Comparison of ENCODE assay signal across 9 mouse cellular contexts in the genomic region with DNA sequence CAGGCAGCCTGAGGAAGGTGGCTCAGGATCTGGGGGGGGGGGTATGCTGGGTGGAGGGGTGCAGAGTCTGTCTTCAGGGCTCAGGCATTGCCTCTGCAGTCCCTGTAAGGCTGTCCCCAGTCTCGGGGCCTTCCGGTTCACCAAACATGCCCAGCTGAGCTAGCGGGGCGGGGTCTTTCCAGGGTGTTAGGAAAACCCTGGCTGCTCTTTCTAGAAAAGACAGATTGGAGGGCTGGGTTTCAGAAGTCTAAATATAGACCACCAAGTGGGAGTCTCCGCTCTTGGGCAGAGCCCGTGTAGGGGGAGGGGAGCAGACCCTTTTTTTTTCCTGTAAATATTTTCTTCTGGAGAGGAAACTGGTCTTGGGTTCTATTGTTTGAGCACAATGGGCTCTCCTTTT. TPM values are rescaled to one million over a fixed set of nuclear protein-coding genes. Genes with fewer than 3 reads are reported as not detected.
A peak's percentile ranks its signal among the peaks of the same experiment; 100 is the strongest.
DNase-seq lines count a peak whose midpoint lies in the region; ATAC-seq lines count a peak whose summit lies in the region.
"Had no signal": no experiment of that assay in that cellular context is flagged by ENCODE, and none has a peak within 500 bp of the region (broad histone marks: within the 10 kb centered on the region; RNA-seq: fewer than 3 reads in every experiment).

No protein-coding gene starts in this region.

- H3K27me3 ChIP-seq in forebrain, embryonic 11.5 days (ENCODE audit: control insufficient read depth, insufficient read depth, low read length) = peaks cover 4% of the 10 kb centered on the region; the same call in 1 of the 2 replicates
- H3K27me3 ChIP-seq in hindbrain, embryonic 12.5 days = no peaks in the 10 kb centered on the region
- no peaks in the 10 kb centered on the region for H3K27me3 ChIP-seq in neural tube, embryonic 13.5 days

- intact Hi-C loops in left cerebral cortex, postnatal 25 days (cut with DNase I) = loop anchor here (2.0 kb wide), 1 partner anchor 31 kb away; the partner anchor contains the start of gene Fam129b

- H3K9ac ChIP-seq in forebrain, embryonic 11.5 days (ENCODE audit: low read length) = no peak overlapping the region
- no peak overlapping the region for H3K9ac ChIP-seq in hindbrain, embryonic 12.5 days
- H3K9ac ChIP-seq in neural tube, embryonic 13.5 days = peak overlapping the region; percentile 31; the same call in 1 of the 2 replicates

- H3K36me3 ChIP-seq in forebrain, embryonic 11.5 days (ENCODE audit: control insufficient read depth, insufficient read depth, low read length) = no peaks in the 10 kb centered on the region; the same call in 1 of the 2 replicates
- peaks cover 24% of the 10 kb centered on the region for H3K36me3 ChIP-seq in hindbrain, embryonic 12.5 days
- peaks cover 30% of the 10 kb centered on the region for H3K36me3 ChIP-seq in neural tube, embryonic 13.5 days

- DNase-seq in left cerebral cortex, postnatal 25 days (ENCODE audit: low spot score in 2 of 2) = peak; percentile 34 to 65
- DNase-seq in left cerebral cortex, adult 8-10 months (ENCODE audit: low spot score in 2 of 2) = no peak
- peak; percentile 81 for DNase-seq in forebrain, embryonic 11.5 days (ENCODE audit: low spot score)
- DNase-seq in liver = peak; percentile 53
- DNase-seq in cerebellum, adult 11 months = no peak
- DNase-seq in adipocyte (ENCODE audit: low spot score) = no peak

- 1% methylated on average over 6 of the region's 6 CpGs for WGBS in forebrain, embryonic 11.5 days
- WGBS in hindbrain, embryonic 12.5 days = 4% methylated on average over 6 of the region's 6 CpGs
- 3% methylated on average over 6 of the region's 6 CpGs for WGBS in neural tube, embryonic 13.5 days

- peak; percentile 69 for ATAC-seq in forebrain, embryonic 11.5 days (replicated peaks; ENCODE audit: low FRiP score)
- ATAC-seq in hindbrain, embryonic 12.5 days (ENCODE audit: low FRiP score) = no peak; the same call in 1 of the 2 replicates
- ATAC-seq in neural tube, embryonic 13.5 days (ENCODE audit: low read depth) = 0 out of 2 replicates have a peak, but pooled peaks have one; percentile 42

- no peaks in the 10 kb centered on the region for H3K9me3 ChIP-seq in forebrain, embryonic 11.5 days (ENCODE audit: control insufficient read depth, low read length)
- H3K9me3 ChIP-seq in hindbrain, embryonic 12.5 days (replicated peaks) = no peaks in the 10 kb centered on the region
- H3K9me3 ChIP-seq in neural tube, embryonic 13.5 days = no peaks in the 10 kb centered on the region
- H3K9me3 ChIP-seq: megakaryocyte, embryonic 14.5 days had no signal

- peaks cover 17% of the 10 kb centered on the region for H3K4me1 ChIP-seq in forebrain, embryonic 11.5 days (replicated peaks; ENCODE audit: control insufficient read depth, insufficient read depth, low read length)
- H3K4me1 ChIP-seq in hindbrain, embryonic 12.5 days = peaks cover 28% of the 10 kb centered on the region
- peaks cover 35% of the 10 kb centered on the region for H3K4me1 ChIP-seq in neural tube, embryonic 13.5 days (replicated peaks)

- no peak overlapping the region for H3K4me2 ChIP-seq in forebrain, embryonic 11.5 days (ENCODE audit: low read depth, low read length, severe bottlenecking)
- H3K4me2 ChIP-seq in hindbrain, embryonic 12.5 days (replicated peaks) = no peak overlapping the region
- 0 out of 2 replicates have a peak overlapping the region, but pooled peaks have one; percentile 11 for H3K4me2 ChIP-seq in neural tube, embryonic 13.5 days

- H3K4me3 ChIP-seq in forebrain, embryonic 11.5 days (ENCODE audit: low read depth, low read length) = no peak overlapping the region
- no peak overlapping the region for H3K4me3 ChIP-seq in hindbrain, embryonic 12.5 days
- no peak overlapping the region for H3K4me3 ChIP-seq in neural tube, embryonic 13.5 days
- H3K4me3 ChIP-seq: megakaryocyte, embryonic 14.5 days had no signal

- 0 out of 2 replicates have a peak overlapping the region, but pooled peaks have one; percentile 42 for H3K27ac ChIP-seq in forebrain, embryonic 11.5 days (ENCODE audit: low read depth, low read length)
- peak overlapping the region; percentile 74 for H3K27ac ChIP-seq in hindbrain, embryonic 12.5 days
- H3K27ac ChIP-seq in neural tube, embryonic 13.5 days (replicated peaks) = peak overlapping the region; percentile 67

RNA-seq across cellular contexts. Expression of gene Fam129b, which starts 32.4 kb away (rescaled TPM):
- total RNA-seq in left cerebral cortex, postnatal 25 days (2021) = 10 to 100 TPM; 20.8 to 24.6 TPM
- total RNA-seq in left cerebral cortex, adult 8-10 months (2022) = 10 to 100 TPM; 24.7 to 31.8 (median 28.4) TPM
- 13.8 and 15.4 TPM in 2 replicates for polyA plus RNA-seq in forebrain, embryonic 11.5 days (2014; fragmentation: Nextera tagmentation; extraction: Ambion mirVana)
- polyA plus RNA-seq in hindbrain, embryonic 12.5 days (2016; fragmentation: Nextera tagmentation; extraction: Ambion mirVana) = 42.2 and 43.8 TPM in 2 replicates
- polyA plus RNA-seq in neural tube, embryonic 13.5 days (2015; fragmentation: Nextera tagmentation; extraction: Ambion mirVana) = 35.9 and 37.3 TPM in 2 replicates

RNA-seq across cellular contexts. Expression of gene Rpl12, which starts 53.1 kb away (rescaled TPM):
- total RNA-seq in left cerebral cortex, postnatal 25 days (2021) = 100 to 1,000 TPM; 103 to 104 TPM
- total RNA-seq in left cerebral cortex, adult 8-10 months (2022) = 100 to 1,000 TPM; 114 to 127 (median 119) TPM
- 134 and 151 TPM in 2 replicates for polyA plus RNA-seq in forebrain, embryonic 11.5 days (2014; fragmentation: Nextera tagmentation; extraction: Ambion mirVana)
- 101 and 114 TPM in 2 replicates for polyA plus RNA-seq in hindbrain, embryonic 12.5 days (2016; fragmentation: Nextera tagmentation; extraction: Ambion mirVana)
- polyA plus RNA-seq in neural tube, embryonic 13.5 days (2015; fragmentation: Nextera tagmentation; extraction: Ambion mirVana) = 102 and 106 TPM in 2 replicates

RNA-seq across cellular contexts. Expression of gene Lrsam1, which starts 53.1 kb away (rescaled TPM):
- 10 to 100 TPM; 35.4 to 43.8 TPM for total RNA-seq in left cerebral cortex, postnatal 25 days (2021)
- total RNA-seq in left cerebral cortex, adult 8-10 months (2022) = 10 to 100 TPM; 37.5 to 44.2 (median 38.6) TPM
- 10.7 and 13.0 TPM in 2 replicates for polyA plus RNA-seq in forebrain, embryonic 11.5 days (2014; fragmentation: Nextera tagmentation; extraction: Ambion mirVana)
- polyA plus RNA-seq in hindbrain, embryonic 12.5 days (2016; fragmentation: Nextera tagmentation; extraction: Ambion mirVana) = 19.0 and 22.0 TPM in 2 replicates
- 23.9 and 27.3 TPM in 2 replicates for polyA plus RNA-seq in neural tube, embryonic 13.5 days (2015; fragmentation: Nextera tagmentation; extraction: Ambion mirVana)

Comparison
In these comparisons a context has a peak if more than half of its experiments do, and no peak if none do; other contexts are left out.
1. DNase-seq: peak in left cerebral cortex, postnatal 25 days (2 of 2), forebrain, embryonic 11.5 days (single experiment) and liver (single experiment); none in left cerebral cortex, adult 8-10 months (0 of 2), cerebellum, adult 11 months (single experiment) and adipocyte (single experiment).
2. Peak in every context shown above with its lines, with median percentiles within 50 percentile points of each other: H3K27ac ChIP-seq.